Mouse (Mus musculus) heart, embryonic 12.5 days (tissue): ENCODE data around the gene Uba1. TPM values are rescaled to one million over a fixed set of nuclear protein-coding genes. Genes with fewer than 3 reads are reported as not detected.
A peak's percentile ranks its signal among the peaks of the same experiment; 100 is the strongest.
"Not testable (repeated sequence)": the region's sequence is repeated elsewhere in the genome, so short reads cannot be mapped to it uniquely, and the experiment has no call there.

Source experiments
- ATAC-seq: fragments of 200-750 bp; cut with Nextera tagmentation; 2 replicates; pipeline ENCODE4 v1.8.0; 2017; ENCODE audit warnings: moderate TSS enrichment, moderate library complexity; ENCODE audit not compliant: insufficient number of reproducible peaks, low FRiP score
- H3K27ac ChIP-seq: fragments of 300-500 bp; sonication (generic); 2 replicates; pipeline ENCODE4 v1.5.1; 2016; ENCODE audit warnings: mild to moderate bottlenecking, moderate library complexity; ENCODE audit not compliant: poor library complexity, severe bottlenecking
- H3K27me3 ChIP-seq: fragments of 300-500 bp; sonication (generic); replicated peaks from 2 replicates; pipeline ENCODE4 v1.6.1; 2016; ENCODE audit warnings: mild to moderate bottlenecking, moderate library complexity
- H3K36me3 ChIP-seq: fragments of 300-500 bp; sonication (generic); 2 replicates; pipeline ENCODE4 v1.6.1; 2016; ENCODE audit warnings: mild to moderate bottlenecking, moderate library complexity
- H3K4me1 ChIP-seq: fragments of 300-500 bp; sonication (generic); replicated peaks from 2 replicates; pipeline ENCODE4 v1.6.1; 2016; ENCODE audit warnings: mild to moderate bottlenecking
- H3K4me2 ChIP-seq: fragments of 300-500 bp; sonication (generic); 2 replicates; pipeline ENCODE4 v1.6.1; 2016; ENCODE audit warnings: mild to moderate bottlenecking, moderate library complexity
- H3K4me3 ChIP-seq: fragments of 300-500 bp; sonication (generic); 2 replicates; pipeline ENCODE4 v1.5.1; 2016; ENCODE audit warnings: mild to moderate bottlenecking
- H3K9ac ChIP-seq: fragments of 300-500 bp; sonication (generic); 2 replicates; pipeline ENCODE4 v1.6.1; 2016; ENCODE audit warnings: mild to moderate bottlenecking, moderate library complexity
- H3K9me3 ChIP-seq: fragments of 300-500 bp; sonication (generic); replicated peaks from 2 replicates; pipeline ENCODE4 v1.6.1; 2016; ENCODE audit warnings: mild to moderate bottlenecking, moderate library complexity
- WGBS: fragments of 180-500 bp; shearing (Covaris S2); methylation state at CpG from one replicate; pipeline ENCODE4 v1.1.7; 2016; 5-methylcytosine and 5-hydroxymethylcytosine counted together
- polyA plus RNA-seq: library from polyadenylated mRNA; unstranded; fragments of >200 nt; fragmentation: Nextera tagmentation; extraction: Ambion mirVana; gene quantifications from 2 replicates; pipeline ENCODE4 v1.2.1, GENCODE M21; 2016

The Uba1 gene
- polyA plus RNA-seq, 1 experiment from 2014 or later = 211 TPM

- ATAC-seq = no peak
- Histone ChIP-seq H3K36me3 (no peaks in the 10 kb centered on the region), H3K4me3 (peak overlapping the region; percentile 30; the same call in 1 of the 2 replicates), H3K9me3 (no peaks in the 10 kb centered on the region), H3K27ac (no peak overlapping the region), H3K9ac (no peak overlapping the region), H3K4me1 (no peaks in the 10 kb centered on the region), H3K27me3 (no peaks in the 10 kb centered on the region), H3K4me2 (no peak overlapping the region)
- WGBS = 37% methylated on average over 3 of the region's 3 CpGs
Observed at GRCm38 (mm10) chrX:20705083-20705402, 46.9 kb downstream of the Uba1 start.

GRCm38 (mm10) chrX:20728681-20729080 lies 70.6 kb downstream of the Uba1 start:
- H3K9me3 ChIP-seq = no peaks in the 10 kb centered on the region
- H3K4me2 ChIP-seq = no peak overlapping the region
- WGBS = 65% methylated on average over 5 of the region's 5 CpGs
- H3K9ac ChIP-seq = no peak overlapping the region
- no peaks in the 10 kb centered on the region for H3K36me3 ChIP-seq
- no peak overlapping the region for H3K27ac ChIP-seq
- no peak for ATAC-seq
- H3K4me1 ChIP-seq = no peaks in the 10 kb centered on the region
- no peak overlapping the region for H3K4me3 ChIP-seq
- no peaks in the 10 kb centered on the region for H3K27me3 ChIP-seq

- not testable (repeated sequence) for H3K9ac ChIP-seq, H3K27me3 ChIP-seq, H3K36me3 ChIP-seq, H3K4me1 ChIP-seq, ATAC-seq, H3K4me3 ChIP-seq, H3K27ac ChIP-seq, H3K9me3 ChIP-seq
- 48% methylated on average over 10 of the region's 10 CpGs for WGBS
- H3K4me2 ChIP-seq = peak overlapping the region; percentile 16
Observed at GRCm38 (mm10) chrX:20730048-20730447, 71.9 kb downstream of the Uba1 start.

Other genes with a start within 250 kb of the Uba1 start
- 7.1 and 7.4 TPM in 2 replicates for gene Jade3, start 232.6 kb upstream of the Uba1 start, polyA plus RNA-seq
- gene Rgn, start 108.5 kb upstream of the Uba1 start, polyA plus RNA-seq = 0.54 and 1.6 TPM in 2 replicates
- 44.1 and 44.5 TPM in 2 replicates for gene Rbm10, start 40.8 kb upstream of the Uba1 start, polyA plus RNA-seq
- 335 and 344 TPM in 2 replicates for gene Ndufb11, start 40.7 kb upstream of the Uba1 start, polyA plus RNA-seq
- 140 and 141 TPM in 2 replicates for gene Cdk16, start 29.6 kb downstream of the Uba1 start, polyA plus RNA-seq
- 43.7 and 45.4 TPM in 2 replicates for gene Usp11, start 45.6 kb downstream of the Uba1 start, polyA plus RNA-seq
- gene Araf, start 139.5 kb downstream of the Uba1 start, polyA plus RNA-seq = 101 and 110 TPM in 2 replicates
- 31.3 and 32.5 TPM in 2 replicates for gene Timp1, start 211.8 kb downstream of the Uba1 start, polyA plus RNA-seq